Mouse (Mus musculus) gastrocnemius, postnatal 36 days (tissue): ENCODE results near the gene Rrm1. TPM values are rescaled to one million over a fixed set of nuclear protein-coding genes. Genes with fewer than 3 reads are reported as not detected.
A peak's percentile ranks its signal among the peaks of the same experiment; 100 is the strongest.
"Not testable (repeated sequence)": the region's sequence is repeated elsewhere in the genome, so short reads cannot be mapped to it uniquely, and the experiment has no call there.

Experiments used
- DNase-seq, 2 experiments: peaks; one replicate each; pipeline ENCODE4 v3.0.0; 2022
- intact Hi-C: fragments of 180-260 bp; cut with DNase I; formaldehyde crosslinking; loops from one replicate; pipeline ENCODE4 v1.15.1; 2025
- total RNA-seq, 2 experiments: library from RNA; stranded (reverse); gene quantifications; 2 replicates each; pipeline ENCODE4 v1.2.3; 2021

Rrm1 gene
- total RNA-seq, 2 experiments from 2014 or later: 12.9 to 15.1 TPM

- intact Hi-C loops: no loop called here
Observed at GRCm38 (mm10) chr7:102476601-102477000, 35.1 kb downstream of the Rrm1 start.

GRCm38 (mm10) chr7:102477377-102477776, 35.9 kb downstream of the Rrm1 start:
- intact Hi-C loops: no loop called here
- DNase-seq: no peak

More at GRCm38 (mm10) chr7:102476601-102477000, 35.1 kb downstream of the Rrm1 start:
- DNase-seq: no peak

- DNase-seq: no peak
- intact Hi-C loops: no loop called here
Observed at GRCm38 (mm10) chr7:102478425-102478824, 36.9 kb downstream of the Rrm1 start.

- DNase-seq: no peak
- intact Hi-C loops: no loop called here
Observed at GRCm38 (mm10) chr7:102478926-102479325, 37.4 kb downstream of the Rrm1 start.

GRCm38 (mm10) chr7:102479368-102480078, 38.0 kb downstream of the Rrm1 start:
- no peak for DNase-seq
- intact Hi-C loops: no loop called here

- intact Hi-C loops: no loop called here
Observed at GRCm38 (mm10) chr7:102480821-102481220, 39.3 kb downstream of the Rrm1 start.

GRCm38 (mm10) chr7:102481579-102481978, 40.1 kb downstream of the Rrm1 start, which contains the start of gene Olfr543:
TSS of gene Olfr543 (minus strand) at chr7:102481679.
- DNase-seq: no peak

More at GRCm38 (mm10) chr7:102480821-102481220, 39.3 kb downstream of the Rrm1 start:
- DNase-seq: no peak

GRCm38 (mm10) chr7:102483665-102484064, 42.2 kb downstream of the Rrm1 start:
- no peak for DNase-seq
- intact Hi-C loops: no loop called here

More at GRCm38 (mm10) chr7:102481579-102481978, 40.1 kb downstream of the Rrm1 start, which contains the start of gene Olfr543:
- intact Hi-C loops: no loop called here

GRCm38 (mm10) chr7:102484766-102485165, 43.3 kb downstream of the Rrm1 start:
- DNase-seq, intact Hi-C loops: not testable (repeated sequence)

GRCm38 (mm10) chr7:102486105-102486504, 44.6 kb downstream of the Rrm1 start:
- intact Hi-C loops: no loop called here
- no peak for DNase-seq

- intact Hi-C loops: no loop called here
Observed at GRCm38 (mm10) chr7:102488161-102488560, 46.7 kb downstream of the Rrm1 start, which contains the start of gene Olfr544. TSS of gene Olfr544 (minus strand) at chr7:102488313.

GRCm38 (mm10) chr7:102494416-102494815, 52.9 kb downstream of the Rrm1 start:
- DNase-seq, intact Hi-C loops: not testable (repeated sequence)

More at GRCm38 (mm10) chr7:102488161-102488560, 46.7 kb downstream of the Rrm1 start, which contains the start of gene Olfr544:
- no peak for DNase-seq

GRCm38 (mm10) chr7:102499473-102499872, 58.0 kb downstream of the Rrm1 start, which contains the start of gene Olfr545:
TSS of gene Olfr545 (minus strand) at chr7:102499573.
- DNase-seq: no peak
- intact Hi-C loops: no loop called here

GRCm38 (mm10) chr7:102501986-102502385, 60.5 kb downstream of the Rrm1 start:
- intact Hi-C loops: no loop called here
- DNase-seq: no peak

GRCm38 (mm10) chr7:102506848-102507247, 65.4 kb downstream of the Rrm1 start:
- DNase-seq: peak; percentile 41 to 57
- intact Hi-C loops: no loop called here

GRCm38 (mm10) chr7:102508066-102508465, 66.6 kb downstream of the Rrm1 start:
- intact Hi-C loops: no loop called here
- no peak for DNase-seq

- DNase-seq: no peak
- intact Hi-C loops: no loop called here
Observed at GRCm38 (mm10) chr7:102508666-102509065, 67.2 kb downstream of the Rrm1 start.

GRCm38 (mm10) chr7:102509726-102510125, 68.2 kb downstream of the Rrm1 start:
- intact Hi-C loops: no loop called here
- DNase-seq: no peak

GRCm38 (mm10) chr7:102511927-102512326, 70.4 kb downstream of the Rrm1 start:
- intact Hi-C loops: no loop called here
- DNase-seq: no peak

GRCm38 (mm10) chr7:102512814-102513435, 71.4 kb downstream of the Rrm1 start:
- DNase-seq: peak; percentile 77 to 83

GRCm38 (mm10) chr7:102514144-102514543, 72.6 kb downstream of the Rrm1 start:
- no peak for DNase-seq
- intact Hi-C loops: no loop called here

More at GRCm38 (mm10) chr7:102512814-102513435, 71.4 kb downstream of the Rrm1 start:
- intact Hi-C loops: loop anchor here (1.0 kb wide), 1 partner anchor 123 kb away; no protein-coding TSS in a partner anchor
